Mouse (Mus musculus) brain, embryonic 14.5 days (tissue): ENCODE measurements at regions not wholly inside any gene's neighbourhood (a gene's known extent, or its start where the extent isn't known, plus 50 kb on each side); places are given as distances from the start of the nearest gene placed in this dataset.

Experiments
- CTCF ChIP-seq: fragments of 200-500 bp; IDR thresholded peaks from 2 replicates; pipeline ENCODE4 v1.5.1; 2012; ENCODE audit warnings: inconsistent platforms, mild to moderate bottlenecking, moderate library complexity, borderline replicate concordance; ENCODE audit not compliant: insufficient read depth, insufficient read length; ENCODE audit errors: extremely low read depth
- POLR2A ChIP-seq: fragments of 200-500 bp; IDR thresholded peaks from 2 replicates; pipeline ENCODE4 v1.6.1; 2012; ENCODE audit warnings: mild to moderate bottlenecking, inconsistent platforms, borderline replicate concordance; ENCODE audit not compliant: poor library complexity, insufficient read depth, insufficient read length, severe bottlenecking; ENCODE audit errors: extremely low read depth

DNA sequence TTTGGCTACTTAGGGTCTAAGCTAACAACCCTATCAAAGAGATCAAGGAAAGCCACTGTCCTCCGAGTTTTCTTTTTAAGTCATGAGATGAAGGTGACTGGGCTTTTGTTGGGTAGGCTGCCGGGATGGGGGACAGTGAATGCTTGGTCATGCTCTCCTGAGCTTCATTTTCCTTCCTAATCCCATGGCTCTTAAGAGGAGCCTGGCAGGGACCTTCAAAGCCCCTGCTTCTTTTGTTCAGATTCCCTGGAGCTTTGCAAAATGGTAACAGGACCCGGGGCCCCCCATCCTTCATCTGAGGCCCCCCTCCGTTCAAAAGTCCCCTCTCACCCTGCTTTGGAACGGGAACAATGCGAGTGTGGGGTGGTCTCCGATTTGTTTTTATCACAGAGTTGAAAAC is 82.9 kb downstream of the Chst2 start:
- TF ChIP-seq POLR2A (no peak), CTCF (no peak)
